Mouse (Mus musculus) C2C12 (cell line): ENCODE measurements at regions not wholly inside any gene's neighbourhood (a gene's known extent, or its start where the extent isn't known, plus 50 kb on each side); places are given as distances from the start of the nearest gene placed in this dataset.

Experiments
- H3K27me3 ChIP-seq: one replicate; pipeline ENCODE4 v1.6.1; 2011; ENCODE audit not compliant: control insufficient read depth, insufficient read depth, insufficient read length
- H3K36me3 ChIP-seq: one replicate; pipeline ENCODE4 v1.6.1; 2011; ENCODE audit not compliant: control insufficient read depth, insufficient read depth
- H3K4me3 ChIP-seq: one replicate; pipeline ENCODE4 v1.5.1; 2011; ENCODE audit warnings: mild to moderate bottlenecking, control low read depth; ENCODE audit not compliant: poor library complexity, insufficient read depth, severe bottlenecking
- H3K79me2 ChIP-seq: one replicate; pipeline ENCODE4 v1.6.1; 2011; ENCODE audit not compliant: control insufficient read depth, insufficient read depth
- H3K79me3 ChIP-seq: one replicate; pipeline ENCODE4 v1.6.1; 2011; ENCODE audit warnings: low read depth, control low read depth
- H3ac ChIP-seq: one replicate; pipeline ENCODE3; 2011; ENCODE audit warnings: low read depth; ENCODE audit not compliant: control insufficient read depth, insufficient read length
- CEBPB ChIP-seq: IDR thresholded peaks from one replicate; pipeline ENCODE4 v1.6.1; 2011; ENCODE audit warnings: low read depth, mild to moderate bottlenecking, control low read depth, moderate library complexity
- CTCF ChIP-seq: IDR thresholded peaks from one replicate; pipeline ENCODE4 v1.5.1; 2011; ENCODE audit not compliant: control insufficient read depth, insufficient read depth, insufficient read length
- FOSL1 ChIP-seq: IDR thresholded peaks from one replicate; pipeline ENCODE4 v1.8.0; 2011; ENCODE audit warnings: mild to moderate bottlenecking, low read length; ENCODE audit not compliant: poor library complexity, insufficient read depth, severe bottlenecking
- MAX ChIP-seq: IDR thresholded peaks from one replicate; pipeline ENCODE4 v1.6.1; 2011; ENCODE audit warnings: mild to moderate bottlenecking, control low read depth
- MYOD1 ChIP-seq: IDR thresholded peaks from one replicate; pipeline ENCODE4 v1.6.1; 2011; ENCODE audit warnings: low read depth; ENCODE audit not compliant: control insufficient read depth, insufficient read length
- MYOG ChIP-seq: IDR thresholded peaks from one replicate; pipeline ENCODE4 v1.6.1; 2011; ENCODE audit not compliant: control insufficient read depth, insufficient read length; ENCODE audit errors: extremely low read depth
- USF1 ChIP-seq: IDR thresholded peaks from one replicate; pipeline ENCODE4 v1.6.1; 2011; ENCODE audit warnings: low read depth, mild to moderate bottlenecking, control low read depth, moderate library complexity

DNA sequence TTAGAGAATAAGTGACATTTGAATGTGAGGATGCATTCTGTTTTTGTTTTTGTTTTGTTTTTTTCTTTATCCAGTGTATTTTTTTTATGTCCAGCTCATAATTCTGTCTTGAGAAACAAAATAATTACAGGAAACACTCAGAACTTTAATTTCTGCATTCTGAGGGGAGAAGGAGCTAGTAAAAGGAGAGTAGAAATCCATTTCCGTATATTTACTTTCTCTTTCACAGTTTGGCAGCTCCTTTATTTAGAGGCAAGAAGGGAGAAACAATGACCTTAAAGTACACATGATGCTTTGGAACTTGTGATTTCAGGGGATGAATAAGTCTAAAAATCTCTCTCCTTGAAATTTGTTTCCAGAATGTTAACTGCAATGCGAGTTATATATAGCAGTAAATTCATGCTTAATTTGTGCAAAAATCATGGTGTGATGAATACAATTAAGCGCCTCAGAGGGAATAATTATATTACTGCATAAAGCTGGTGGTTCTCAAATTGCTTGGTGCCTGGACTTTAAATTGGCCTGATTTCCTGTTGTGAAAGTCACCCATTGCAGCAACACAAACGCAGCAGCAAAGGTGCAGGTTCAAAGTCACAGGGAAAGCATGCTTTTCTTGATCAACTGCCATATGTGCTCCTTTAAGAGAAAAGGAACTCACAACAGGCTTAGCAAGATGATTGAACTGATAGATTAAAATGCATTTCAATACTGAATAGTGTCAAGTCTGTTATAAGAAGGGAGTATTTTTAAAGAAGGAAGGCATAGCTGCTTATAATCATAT, 733.9 kb downstream of the Dach1 start:
- no peaks in the 10 kb centered on the region for H3K79me2 ChIP-seq
- TF ChIP-seq CEBPB (no peak), USF1 (no peak), MYOD1 (no peak), MYOG (no peak), CTCF (no peak), MAX (no peak), FOSL1 (no peak)
- no peak overlapping the region for H3K4me3 ChIP-seq
- H3K79me3 ChIP-seq, result no peaks in the 10 kb centered on the region
- no peak overlapping the region for H3ac ChIP-seq
- H3K36me3 ChIP-seq, result no peaks in the 10 kb centered on the region
- H3K27me3 ChIP-seq, result no peaks in the 10 kb centered on the region

DNA sequence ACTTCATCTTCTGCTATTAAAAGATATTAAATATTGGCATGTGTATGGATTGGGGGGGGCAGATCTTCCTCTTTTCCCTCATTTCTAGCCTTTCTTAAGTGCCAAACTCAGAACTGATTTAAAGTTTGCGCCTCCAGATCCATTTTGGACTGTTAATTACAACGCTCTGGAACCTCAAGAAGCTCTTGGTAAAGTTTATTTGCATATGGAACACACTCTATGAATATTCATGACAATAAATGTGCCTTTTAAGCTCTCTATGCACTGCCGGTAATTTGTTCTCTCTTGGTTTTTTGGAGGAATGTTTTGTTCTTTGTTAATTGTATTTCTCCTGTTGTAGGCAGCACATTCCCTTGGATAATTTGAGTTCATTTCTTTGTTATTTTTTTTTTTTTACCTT, 738.3 kb downstream of the Dach1 start:
- no peak overlapping the region for H3ac ChIP-seq
- no peaks in the 10 kb centered on the region for H3K36me3 ChIP-seq
- H3K27me3 ChIP-seq, result no peaks in the 10 kb centered on the region
- TF ChIP-seq CTCF (no peak), MAX (no peak), CEBPB (no peak), USF1 (no peak), MYOD1 (no peak), MYOG (no peak), FOSL1 (no peak)
- no peaks in the 10 kb centered on the region for H3K79me3 ChIP-seq
- no peak overlapping the region for H3K4me3 ChIP-seq
- H3K79me2 ChIP-seq, result no peaks in the 10 kb centered on the region

DNA sequence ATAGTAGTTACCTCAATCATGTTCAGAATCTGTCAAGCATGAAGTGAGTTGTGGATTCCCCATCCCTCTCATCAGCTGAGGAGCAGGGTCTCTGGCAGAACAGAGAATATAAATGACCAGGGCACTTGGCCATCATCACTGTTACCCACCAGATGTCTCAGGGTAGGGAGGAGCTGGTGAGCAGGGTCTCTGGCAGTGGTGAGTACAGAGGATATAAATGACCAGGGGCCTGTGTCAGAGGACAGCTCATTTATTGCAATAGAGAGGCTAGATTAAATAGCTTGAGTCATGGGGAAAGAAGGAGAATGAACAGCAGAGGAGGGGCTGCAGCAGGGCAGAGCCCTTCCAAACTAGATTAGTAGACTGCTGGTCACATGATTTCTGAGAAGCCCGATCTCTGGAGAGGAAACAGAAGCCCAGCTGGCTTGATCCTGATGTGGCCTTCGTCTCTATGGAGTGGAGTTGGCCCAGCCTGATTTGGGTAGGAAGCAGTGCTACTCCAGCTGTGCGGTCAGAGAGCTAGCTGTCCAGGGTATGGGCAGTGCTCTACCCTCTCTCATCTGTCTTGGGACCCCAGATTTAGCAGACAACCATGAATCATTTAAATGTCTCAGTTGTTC, 766.3 kb downstream of the Dach1 start:
- TF ChIP-seq CEBPB (no peak), MYOG (no peak), CTCF (no peak), FOSL1 (no peak), MYOD1 (no peak), MAX (no peak), USF1 (no peak)
- H3K27me3 ChIP-seq, result no peaks in the 10 kb centered on the region
- no peak overlapping the region for H3K4me3 ChIP-seq
- H3K79me3 ChIP-seq, result no peaks in the 10 kb centered on the region
- H3K36me3 ChIP-seq, result no peaks in the 10 kb centered on the region
- H3K79me2 ChIP-seq, result no peaks in the 10 kb centered on the region
- no peak overlapping the region for H3ac ChIP-seq

DNA sequence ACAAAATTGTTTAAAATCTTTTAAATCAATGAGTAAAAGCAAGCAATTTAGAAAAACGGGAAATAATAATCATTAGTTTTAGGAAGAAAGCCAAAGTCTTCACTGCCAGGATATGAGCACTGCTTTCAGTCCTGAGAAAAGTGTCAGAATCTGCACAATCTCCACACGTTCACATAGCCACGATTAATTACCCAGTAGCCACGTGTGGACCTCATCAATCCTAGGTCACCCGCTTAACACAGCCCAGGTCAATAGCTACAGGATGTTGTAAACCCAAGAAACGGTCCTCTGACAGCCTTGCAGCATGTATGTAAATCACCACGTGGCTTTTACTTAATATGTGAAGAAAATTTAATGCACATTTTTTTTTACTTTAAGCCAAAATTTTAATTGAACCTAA, 773.2 kb downstream of the Dach1 start:
- no peak for TF ChIP-seq MYOG
- TF ChIP-seq USF1, result no peak
- no peak for TF ChIP-seq CEBPB
- TF ChIP-seq FOSL1, result no peak
- TF ChIP-seq CTCF, result no peak
- TF ChIP-seq MAX, result no peak
- no peak for TF ChIP-seq MYOD1
- H3K36me3 ChIP-seq, result no peaks in the 10 kb centered on the region
- no peaks in the 10 kb centered on the region for H3K79me2 ChIP-seq
- H3ac ChIP-seq, result no peak overlapping the region
- H3K27me3 ChIP-seq, result no peaks in the 10 kb centered on the region
- H3K4me3 ChIP-seq, result no peak overlapping the region
- H3K79me3 ChIP-seq, result no peaks in the 10 kb centered on the region

DNA sequence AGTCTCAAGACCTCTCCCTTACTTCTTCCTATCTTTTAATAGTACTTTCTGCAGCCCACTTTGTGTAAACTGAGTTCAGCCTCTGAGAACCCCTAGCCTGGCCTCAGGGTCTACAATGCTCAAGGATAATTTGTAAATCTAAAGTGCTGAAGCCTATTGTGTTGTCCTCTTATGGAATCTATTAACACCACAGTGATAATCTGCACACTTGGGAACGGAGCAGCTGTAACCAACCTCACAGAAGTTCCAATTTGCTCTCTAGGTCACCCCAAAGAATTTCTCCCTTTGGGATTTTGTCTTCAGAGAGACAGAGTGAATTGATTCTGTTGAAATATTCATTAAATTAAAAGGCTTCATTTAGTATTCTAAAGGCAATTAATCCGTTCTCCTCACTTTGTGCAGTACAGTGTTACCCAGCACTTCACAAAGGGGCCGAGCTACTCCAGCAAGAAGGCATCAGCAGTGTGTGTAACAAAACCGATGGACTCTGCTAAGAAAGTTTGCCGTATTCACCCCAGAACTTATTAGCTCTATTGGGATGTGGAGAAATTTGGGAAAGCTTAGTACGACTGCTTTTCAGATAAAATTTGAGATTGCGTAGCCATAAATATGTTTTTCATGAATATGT, 773.7 kb downstream of the Dach1 start:
- Histone ChIP-seq H3K79me2 (no peaks in the 10 kb centered on the region), H3K36me3 (no peaks in the 10 kb centered on the region), H3K27me3 (no peaks in the 10 kb centered on the region), H3ac (no peak overlapping the region), H3K4me3 (no peak overlapping the region), H3K79me3 (no peaks in the 10 kb centered on the region)
- no peak for TF ChIP-seq MYOG
- no peak for TF ChIP-seq MYOD1
- no peak for TF ChIP-seq MAX
- TF ChIP-seq CEBPB, result no peak
- TF ChIP-seq FOSL1, result no peak
- TF ChIP-seq CTCF, result no peak
- TF ChIP-seq USF1, result no peak
